In the genomic region with DNA sequence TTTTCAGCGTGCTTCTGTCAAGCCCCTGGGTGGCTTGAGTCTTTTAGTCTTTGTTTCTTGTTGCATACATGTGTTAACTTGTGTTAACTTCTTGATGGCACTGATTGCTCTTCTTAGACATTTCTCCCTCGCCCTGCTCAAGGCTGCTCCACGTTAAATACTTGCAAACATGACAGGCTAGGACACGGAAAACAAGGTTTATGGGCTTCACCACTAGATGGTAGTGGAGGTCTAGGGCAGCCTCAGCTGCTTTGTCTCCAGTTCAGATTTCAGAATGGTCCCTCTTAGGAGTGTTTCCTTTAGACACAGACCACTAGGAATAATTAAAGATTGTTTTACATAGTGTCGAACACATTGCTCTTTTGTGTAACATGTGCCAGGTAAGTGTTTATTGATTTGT, we compare ENCODE assay signal across 7 mouse cellular contexts. TPM values are rescaled to one million over a fixed set of nuclear protein-coding genes. Genes with fewer than 3 reads are reported as not detected.
A peak's percentile ranks its signal among the peaks of the same experiment; 100 is the strongest.
DNase-seq lines count a peak whose midpoint lies in the region; ATAC-seq lines count a peak whose summit lies in the region.

No protein-coding gene starts in this region.

- H3K9me3 ChIP-seq in kidney, embryonic 16.5 days (ENCODE audit: low read length): no peaks in the 10 kb centered on the region

- ATAC-seq in kidney, embryonic 16.5 days (ENCODE audit: low FRiP score, low TSS enrichment): peak; percentile 84; the same call in 1 of the 2 replicates

- no peak overlapping the region for H3K27ac ChIP-seq in kidney, embryonic 16.5 days (ENCODE audit: low read length)

- no peak overlapping the region for H3K9ac ChIP-seq in kidney, embryonic 16.5 days (replicated peaks; ENCODE audit: low read length)

- 22% methylated on average over 5 of the region's 5 CpGs for WGBS in kidney, embryonic 16.5 days

- H3K27me3 ChIP-seq in kidney, embryonic 16.5 days (ENCODE audit: insufficient read depth, low read length): no peaks in the 10 kb centered on the region

- peak; percentile 26 to 58 for DNase-seq in urinary bladder, postnatal 36 days (ENCODE audit: low spot score in 2 of 2)
- DNase-seq in urinary bladder, postnatal 10 days (ENCODE audit: low spot score): no peak
- peak; percentile 73 for DNase-seq in cerebellum, adult 11-12 months
- peak; percentile 21 to 40 for DNase-seq in frontal cortex, postnatal 10 days (ENCODE audit: low spot score in 2 of 2)
- DNase-seq in lung, postnatal 10 days: peak; percentile 78
- peak; percentile 36 for DNase-seq in retina, postnatal 7 days (ENCODE audit: low read depth, low spot score)

- H3K4me1 ChIP-seq in kidney, embryonic 16.5 days (ENCODE audit: insufficient read depth, low read length): peaks cover 5% of the 10 kb centered on the region

- no peak overlapping the region for H3K4me2 ChIP-seq in kidney, embryonic 16.5 days (replicated peaks; ENCODE audit: low read depth, low read length)

- H3K4me3 ChIP-seq in kidney, embryonic 16.5 days (ENCODE audit: low read length): no peak overlapping the region

- no peaks in the 10 kb centered on the region for H3K36me3 ChIP-seq in kidney, embryonic 16.5 days (ENCODE audit: insufficient read depth, low read length)

RNA-seq across cellular contexts. Expression of gene Gpr87, which starts 19.7 kb away (rescaled TPM):
- polyA plus RNA-seq in kidney, embryonic 16.5 days (2015; fragmentation: Nextera tagmentation; extraction: Ambion mirVana): 0.24 TPM in 1 of 2 replicates, not detected in the other

RNA-seq across cellular contexts. Expression of gene P2ry14, which starts 21.8 kb away (rescaled TPM):
- 3.8 and 5.0 TPM in 2 replicates for polyA plus RNA-seq in kidney, embryonic 16.5 days (2015; fragmentation: Nextera tagmentation; extraction: Ambion mirVana)

RNA-seq across cellular contexts. Expression of gene P2ry13, which starts 35.4 kb away (rescaled TPM):
- 0.69 and 0.72 TPM in 2 replicates for polyA plus RNA-seq in kidney, embryonic 16.5 days (2015; fragmentation: Nextera tagmentation; extraction: Ambion mirVana)
